10 mouse cellular contexts compared by ENCODE assay signal in the genomic region with DNA sequence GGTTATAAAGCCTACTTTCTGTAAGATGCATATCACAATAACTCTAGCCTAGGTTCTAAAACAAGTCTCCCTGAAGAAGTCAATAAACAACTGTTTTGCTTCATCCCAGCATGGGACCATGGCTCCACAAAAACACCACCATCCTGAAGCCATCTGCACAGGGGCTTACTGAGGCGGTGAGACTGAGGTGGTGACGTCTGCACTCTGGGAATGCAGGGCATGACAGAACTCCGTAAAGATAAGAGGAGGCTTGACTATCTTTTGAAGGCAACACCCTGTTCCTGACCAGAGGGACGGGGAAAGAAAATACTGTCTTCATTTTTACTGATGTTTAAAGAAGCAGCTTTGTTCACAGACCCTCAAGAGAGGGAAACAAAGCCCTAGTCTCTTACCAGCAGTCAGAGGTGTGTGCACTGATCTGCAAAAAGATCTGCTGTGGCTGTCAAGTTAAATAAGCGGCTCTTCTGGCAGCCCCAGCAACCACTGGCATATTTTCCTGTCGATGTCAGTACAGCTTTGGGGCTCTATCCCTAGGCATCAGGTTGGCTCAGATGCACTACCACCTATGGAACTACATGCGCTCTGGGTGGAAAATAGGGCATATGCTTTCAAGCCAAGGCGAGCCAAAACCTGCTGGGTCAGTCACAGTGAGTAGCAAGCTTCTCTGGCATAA.
DNase-seq lines count a peak whose midpoint lies in the region; ATAC-seq and TF ChIP-seq lines count a peak whose summit lies in the region.
"Had no signal": no experiment of that assay in that cellular context is flagged by ENCODE, and none has a peak within 500 bp of the region (broad histone marks: within the 10 kb centered on the region; RNA-seq: fewer than 3 reads in every experiment).

No protein-coding gene starts in this region.

- DNase-seq in gastrocnemius, adult 2 months, result peak; percentile 17
- DNase-seq in gastrocnemius, adult 8-10 months (ENCODE audit: low spot score in 2 of 2), result no peak
- no peak for DNase-seq in testis, postnatal 10 days (ENCODE audit: low spot score)
- DNase-seq in hindbrain, embryonic 14.5 days (ENCODE audit: low spot score), result no peak
- no peak for DNase-seq in right cerebral cortex, postnatal 4 days
- DNase-seq in right cerebral cortex, postnatal 25 days, result no peak
- no peak for DNase-seq in adrenal gland, postnatal 10 days
- DNase-seq: kidney, postnatal 14 days had no signal

- H3K4me3 ChIP-seq in gastrocnemius, adult 2 months, result no peak overlapping the region
- no peak overlapping the region for H3K4me3 ChIP-seq in testis, adult 2 months (ENCODE audit: control insufficient read depth, low read depth, low read length)
- H3K4me3 ChIP-seq in hindbrain, embryonic 14.5 days (replicated peaks; ENCODE audit: low read length), result no peak overlapping the region
- H3K4me3 ChIP-seq: forebrain, embryonic 12.5 days had no signal

- H3K9me3 ChIP-seq in hindbrain, embryonic 14.5 days (ENCODE audit: control insufficient read depth, low read length), result no peaks in the 10 kb centered on the region
- H3K9me3 ChIP-seq: forebrain, embryonic 12.5 days had no signal

- no peaks in the 10 kb centered on the region for H3K36me3 ChIP-seq in testis, adult 2 months (ENCODE audit: control insufficient read depth, insufficient read depth, low read length)
- H3K36me3 ChIP-seq in hindbrain, embryonic 14.5 days (replicated peaks; ENCODE audit: control insufficient read depth, insufficient read depth), result peaks cover 27% of the 10 kb centered on the region

- 53% methylated on average over 8 of the region's 8 CpGs for WGBS in hindbrain, embryonic 14.5 days

- intact Hi-C loops in gastrocnemius, adult 2 months (cut with DNase I), result loop anchor here (10.0 kb wide), 1 partner anchor 497 kb away; no protein-coding TSS in a partner anchor

- ATAC-seq in hindbrain, embryonic 14.5 days (ENCODE audit: low FRiP score), result no peak

- peak overlapping the region; percentile 41 for H3K27ac ChIP-seq in gastrocnemius, adult 2 months
- H3K27ac ChIP-seq in testis, adult 2 months (ENCODE audit: control insufficient read depth, insufficient read depth, low read depth, low read length), result peak overlapping the region; percentile 61
- peak overlapping the region; percentile 55; the same call in 1 of the 2 replicates for H3K27ac ChIP-seq in hindbrain, embryonic 14.5 days
- H3K27ac ChIP-seq: forebrain, embryonic 12.5 days had no signal

- no peak overlapping the region for H3K9ac ChIP-seq in hindbrain, embryonic 14.5 days
- H3K9ac ChIP-seq: forebrain, embryonic 12.5 days had no signal

- no peak for TF ChIP-seq POLR2A in testis, adult 2 months (IDR thresholded peaks at IDR 0.05; ENCODE audit: control insufficient read depth, low read depth, low read length)

- H3K27me3 ChIP-seq in testis, adult 2 months (ENCODE audit: control insufficient read depth, insufficient read depth, low read length), result no peaks in the 10 kb centered on the region
- no peaks in the 10 kb centered on the region for H3K27me3 ChIP-seq in hindbrain, embryonic 14.5 days (ENCODE audit: control insufficient read depth, insufficient read depth, low read length)
- H3K27me3 ChIP-seq: forebrain, embryonic 12.5 days had no signal

- no peak for TF ChIP-seq CTCF in gastrocnemius, adult 2 months (IDR thresholded peaks at IDR 0.05)
- TF ChIP-seq CTCF in testis, adult 2 months (IDR thresholded peaks at IDR 0.05; ENCODE audit: control insufficient read depth, insufficient read depth, insufficient replicate concordance, low read depth, low read length), result no peak

- no peak overlapping the region for H3K4me2 ChIP-seq in hindbrain, embryonic 14.5 days (replicated peaks)
- H3K4me2 ChIP-seq: forebrain, embryonic 12.5 days had no signal

- H3K4me1 ChIP-seq in testis, adult 2 months (ENCODE audit: control insufficient read depth, insufficient read depth, low read length), result no peaks in the 10 kb centered on the region; the same call in 1 of the 2 replicates
- peaks cover 14% of the 10 kb centered on the region; the same call in 1 of the 2 replicates for H3K4me1 ChIP-seq in hindbrain, embryonic 14.5 days (replicated peaks; ENCODE audit: control insufficient read depth, insufficient read depth, low read length)
